Mouse (Mus musculus) lung, postnatal 0 days (tissue): ENCODE measurements around the gene Rag1. TPM values are rescaled to one million over a fixed set of nuclear protein-coding genes. Genes with fewer than 3 reads are reported as not detected.

Experiments used
- ATAC-seq: fragments of 200-750 bp; cut with Nextera tagmentation; 2 replicates; pipeline ENCODE4 v1.8.0; 2017; ENCODE audit warnings: moderate library complexity
- DNase-seq: peaks from one replicate; pipeline ENCODE4 v3.0.0-alpha.2; 2016; ENCODE audit warnings: low spot score
- H3K27ac ChIP-seq: fragments of 300-500 bp; sonication (generic); 2 replicates; pipeline ENCODE4 v1.5.1; 2014; ENCODE audit warnings: antibody characterized with exemption, mild to moderate bottlenecking, low read length, mixed read lengths
- H3K27me3 ChIP-seq: fragments of 300-500 bp; sonication (generic); replicated peaks from 2 replicates; pipeline ENCODE4 v1.6.1; 2014; ENCODE audit warnings: low read length, mixed read lengths; ENCODE audit not compliant: insufficient read depth
- H3K36me3 ChIP-seq: fragments of 300-500 bp; sonication (generic); 2 replicates; pipeline ENCODE4 v1.6.1; 2014; ENCODE audit warnings: low read length, mixed read lengths; ENCODE audit not compliant: insufficient read depth
- H3K4me1 ChIP-seq: fragments of 300-500 bp; sonication (generic); 2 replicates; pipeline ENCODE4 v1.6.1; 2014; ENCODE audit warnings: antibody characterized with exemption, low read depth, low read length, mixed read lengths; ENCODE audit not compliant: insufficient read depth
- H3K4me2 ChIP-seq: fragments of 300-500 bp; sonication (generic); replicated peaks from 2 replicates; pipeline ENCODE4 v1.6.1; 2014; ENCODE audit warnings: low read depth, mild to moderate bottlenecking, low read length, moderate library complexity, mixed read lengths
- H3K4me3 ChIP-seq: fragments of 300-500 bp; sonication (generic); 2 replicates; pipeline ENCODE4 v1.5.1; 2014; ENCODE audit warnings: low read depth, low read length
- H3K9ac ChIP-seq: fragments of 300-500 bp; sonication (generic); replicated peaks from 2 replicates; pipeline ENCODE4 v1.6.1; 2014; ENCODE audit warnings: low read depth, mild to moderate bottlenecking
- H3K9me3 ChIP-seq: fragments of 300-500 bp; sonication (generic); 2 replicates; pipeline ENCODE4 v1.6.1; 2016; ENCODE audit warnings: low read length, mixed read lengths
- CTCF ChIP-seq: IDR thresholded peaks from 2 replicates; pipeline ENCODE4 v1.5.1; 2016; ENCODE audit warnings: antibody characterized with exemption, mild to moderate bottlenecking
- EP300 ChIP-seq: IDR thresholded peaks from 2 replicates; pipeline ENCODE4 v1.6.1; 2016; ENCODE audit warnings: antibody characterized with exemption, mild to moderate bottlenecking, control low read depth
- WGBS: fragments of 180-500 bp; shearing (Covaris S2); extraction: QIAGEN DNeasy Blood & Tissue Kit; methylation state at CpG from one replicate; pipeline ENCODE4 v1.1.7; 2014; 5-methylcytosine and 5-hydroxymethylcytosine counted together
- polyA plus RNA-seq: library from polyadenylated mRNA; unstranded; fragments of >200 nt; fragmentation: Nextera tagmentation; extraction: Ambion mirVana; gene quantifications from 2 replicates; pipeline ENCODE4 v1.2.1, GENCODE M21; 2015

The Rag1 gene
- polyA plus RNA-seq, 1 experiment from 2014 or later = 0.06 TPM

DNA sequence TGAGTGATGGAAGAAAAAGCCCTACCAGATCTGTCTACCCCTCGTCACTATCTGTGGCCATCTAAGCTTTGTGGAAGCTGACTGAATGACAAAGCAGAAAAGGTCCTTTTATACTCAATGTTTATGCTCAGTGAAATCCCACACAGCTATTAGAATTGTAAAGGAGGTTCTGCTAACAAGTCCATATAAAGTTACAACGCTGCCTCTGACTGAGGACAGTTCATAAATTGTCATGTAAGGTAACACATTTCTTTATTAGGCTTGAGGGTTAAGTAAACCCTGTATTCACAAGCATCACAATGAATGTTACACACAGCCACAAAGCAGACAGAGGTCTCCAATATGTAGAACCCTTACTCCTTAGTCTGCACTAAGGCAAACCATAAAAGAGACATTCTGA is 25.3 kb downstream of the Rag1 start:
- no peaks in the 10 kb centered on the region for H3K9me3 ChIP-seq
- ATAC-seq (no peak), DNase-seq (no peak)
- H3K4me3 ChIP-seq = no peak overlapping the region
- no peak overlapping the region for H3K4me2 ChIP-seq
- no peaks in the 10 kb centered on the region for H3K27me3 ChIP-seq
- H3K36me3 ChIP-seq = no peaks in the 10 kb centered on the region
- H3K9ac ChIP-seq = no peak overlapping the region
- WGBS = 68% methylated on average over 2 of the region's 2 CpGs
- TF ChIP-seq EP300 = no peak
- no peak for TF ChIP-seq CTCF
- no peak overlapping the region for H3K27ac ChIP-seq
- no peaks in the 10 kb centered on the region for H3K4me1 ChIP-seq

DNA sequence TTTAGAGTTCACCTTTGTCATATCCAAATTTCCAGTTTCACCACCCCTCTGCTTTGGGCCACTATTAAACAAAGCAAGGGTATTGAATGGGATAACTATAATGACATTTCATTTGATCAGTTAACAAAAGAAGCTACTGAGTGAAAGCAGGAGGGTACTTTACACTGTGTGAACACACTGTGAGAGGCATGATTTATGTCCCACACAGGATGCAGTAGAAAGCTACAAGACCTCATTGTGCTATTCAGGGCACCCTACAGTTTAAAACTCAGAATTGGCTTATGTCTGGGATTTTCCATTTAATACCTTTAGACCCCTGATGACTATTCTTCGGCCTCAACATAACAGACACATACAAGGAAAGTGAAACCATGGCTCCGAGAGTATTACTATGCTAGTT is 26.3 kb downstream of the Rag1 start:
- H3K4me3 ChIP-seq = no peak overlapping the region
- DNase-seq = no peak
- no peaks in the 10 kb centered on the region for H3K4me1 ChIP-seq
- no peak for ATAC-seq
- H3K27me3 ChIP-seq = no peaks in the 10 kb centered on the region
- H3K27ac ChIP-seq = no peak overlapping the region
- WGBS = 86% methylated on average over 2 of the region's 2 CpGs
- TF ChIP-seq CTCF (no peak), EP300 (no peak)
- no peak overlapping the region for H3K9ac ChIP-seq
- H3K9me3 ChIP-seq = no peaks in the 10 kb centered on the region
- H3K4me2 ChIP-seq = no peak overlapping the region
- H3K36me3 ChIP-seq = no peaks in the 10 kb centered on the region

DNA sequence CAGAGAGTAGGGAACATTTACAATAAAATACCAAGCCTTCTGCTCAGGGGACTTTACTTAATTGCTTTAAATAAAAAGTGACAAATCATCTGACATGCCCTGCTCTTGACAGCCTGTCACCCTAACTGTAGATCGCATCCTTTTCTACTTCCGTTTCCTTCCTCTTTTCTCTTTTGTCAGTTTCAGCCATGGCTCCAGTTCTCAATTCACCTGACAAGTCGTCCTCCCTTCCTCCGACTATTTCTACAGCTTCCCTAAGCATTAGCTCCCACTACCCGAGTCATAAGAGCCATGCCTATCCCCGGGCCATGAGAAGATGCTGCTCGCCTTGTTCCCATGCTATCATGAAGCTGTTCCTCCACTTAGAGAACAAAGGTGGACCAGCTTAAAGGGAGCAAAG is 27.7 kb downstream of the Rag1 start:
- H3K9me3 ChIP-seq = no peaks in the 10 kb centered on the region
- TF ChIP-seq EP300 (no peak), CTCF (no peak)
- whole genome bisulfite sequencing = 50% methylated on average over 7 of the region's 7 CpGs
- no peak overlapping the region for H3K4me3 ChIP-seq
- H3K9ac ChIP-seq = no peak overlapping the region
- no peak overlapping the region for H3K27ac ChIP-seq
- ATAC-seq = no peak
- no peak for DNase-seq
- H3K4me2 ChIP-seq = no peak overlapping the region
- no peaks in the 10 kb centered on the region for H3K4me1 ChIP-seq
- no peaks in the 10 kb centered on the region for H3K36me3 ChIP-seq
- H3K27me3 ChIP-seq = no peaks in the 10 kb centered on the region

DNA sequence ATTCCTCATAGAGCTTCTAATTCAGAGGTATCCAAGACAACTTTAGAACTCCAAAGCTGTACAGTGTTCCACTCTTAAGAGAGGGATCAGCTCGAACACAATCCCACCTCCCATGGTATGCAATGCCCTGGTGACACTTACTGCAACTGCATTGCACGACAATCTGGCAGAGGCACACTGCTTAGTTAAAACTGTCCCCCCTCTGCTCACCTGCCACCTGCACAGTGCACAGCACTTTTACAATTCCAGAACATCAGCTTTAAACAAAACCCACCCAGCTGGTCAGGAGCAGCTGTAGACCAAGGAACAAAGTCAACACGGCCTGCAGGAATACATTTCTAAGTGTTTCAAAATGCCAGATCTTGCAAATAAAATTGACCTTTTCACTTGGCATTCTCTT is 28.4 kb downstream of the Rag1 start:
- Histone ChIP-seq H3K4me1 (no peaks in the 10 kb centered on the region), H3K36me3 (no peaks in the 10 kb centered on the region), H3K4me2 (no peak overlapping the region), H3K9me3 (no peaks in the 10 kb centered on the region), H3K4me3 (no peak overlapping the region), H3K27ac (no peak overlapping the region), H3K9ac (no peak overlapping the region), H3K27me3 (no peaks in the 10 kb centered on the region)
- WGBS = 58% methylated on average over 3 of the region's 3 CpGs
- ATAC-seq = no peak
- TF ChIP-seq EP300 (no peak), CTCF (no peak)
- DNase-seq = no peak

DNA sequence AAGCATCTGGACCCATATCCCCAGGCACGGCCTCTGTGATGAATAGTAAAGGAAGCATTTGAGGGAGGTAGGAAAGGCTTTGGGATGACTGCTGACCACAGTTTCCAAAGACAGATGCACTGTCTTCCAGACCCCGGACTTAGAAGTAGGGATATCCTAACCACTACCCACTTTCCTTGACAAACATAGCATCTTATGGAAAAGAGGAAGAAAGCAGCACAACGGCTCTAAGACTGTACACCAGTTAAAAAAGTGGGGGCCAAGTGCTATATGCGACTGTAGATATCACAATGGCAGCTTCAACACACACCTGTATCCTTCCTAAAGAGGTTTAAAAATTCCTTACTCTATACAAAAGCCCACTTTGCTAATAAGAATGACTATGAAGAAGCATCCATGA is 30.9 kb downstream of the Rag1 start:
- H3K4me3 ChIP-seq = no peak overlapping the region

DNA sequence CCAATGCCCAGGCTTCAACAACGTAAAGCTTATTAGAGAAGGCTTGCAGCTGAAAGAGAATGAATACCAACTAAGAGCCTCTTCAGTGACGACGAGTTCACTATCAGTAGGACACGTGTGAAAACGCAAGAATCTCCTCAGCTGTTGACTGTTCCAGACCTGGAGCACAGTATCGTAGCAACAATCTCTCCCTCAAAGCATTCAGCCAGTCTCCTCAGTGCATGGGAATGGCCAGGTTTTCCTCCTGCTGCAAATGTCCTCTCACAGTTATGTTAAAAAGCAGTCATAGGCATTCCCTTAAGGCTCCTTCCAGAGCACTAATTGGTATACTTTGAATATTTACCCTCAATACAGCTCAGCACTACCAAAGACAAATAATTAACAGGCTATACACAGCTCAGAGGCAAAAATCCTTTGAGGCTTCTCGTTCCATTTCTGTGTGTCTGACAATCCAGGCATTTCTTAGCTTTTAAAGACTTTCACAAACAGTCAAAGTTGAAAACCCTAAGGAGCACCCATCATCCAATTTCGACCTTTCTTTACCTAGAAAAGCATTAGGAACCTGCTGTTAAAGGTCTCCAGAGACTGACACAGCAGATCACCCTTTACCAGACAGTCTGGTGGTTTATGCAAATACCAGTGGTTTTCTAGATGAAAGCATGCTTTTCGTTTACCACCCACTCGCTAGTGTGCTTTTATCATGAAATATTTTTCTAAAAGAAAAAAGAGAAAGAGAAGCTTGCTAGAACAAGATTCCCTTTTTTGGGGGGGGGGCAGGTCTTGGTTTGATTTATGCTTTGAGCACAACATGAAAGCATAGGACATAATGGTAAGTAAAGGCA is 33.6 kb downstream of the Rag1 start:
- 52% methylated on average over 10 of the region's 10 CpGs for WGBS
- Histone ChIP-seq H3K9me3 (no peaks in the 10 kb centered on the region), H3K4me2 (no peak overlapping the region), H3K4me1 (no peaks in the 10 kb centered on the region), H3K27ac (no peak overlapping the region), H3K9ac (no peak overlapping the region), H3K4me3 (no peak overlapping the region), H3K27me3 (no peaks in the 10 kb centered on the region), H3K36me3 (no peaks in the 10 kb centered on the region)
- TF ChIP-seq CTCF (no peak), EP300 (no peak)
- no peak for DNase-seq
- ATAC-seq = no peak

More for the DNA sequence above, 30.9 kb downstream of the Rag1 start:
- Histone ChIP-seq H3K27me3 (no peaks in the 10 kb centered on the region), H3K27ac (no peak overlapping the region), H3K4me2 (no peak overlapping the region), H3K36me3 (no peaks in the 10 kb centered on the region), H3K9ac (no peak overlapping the region), H3K9me3 (no peaks in the 10 kb centered on the region), H3K4me1 (no peaks in the 10 kb centered on the region)
- WGBS = 81% methylated on average over 4 of the region's 4 CpGs
- ATAC-seq (no peak), DNase-seq (no peak)
- TF ChIP-seq EP300 = no peak
- TF ChIP-seq CTCF = no peak

DNA sequence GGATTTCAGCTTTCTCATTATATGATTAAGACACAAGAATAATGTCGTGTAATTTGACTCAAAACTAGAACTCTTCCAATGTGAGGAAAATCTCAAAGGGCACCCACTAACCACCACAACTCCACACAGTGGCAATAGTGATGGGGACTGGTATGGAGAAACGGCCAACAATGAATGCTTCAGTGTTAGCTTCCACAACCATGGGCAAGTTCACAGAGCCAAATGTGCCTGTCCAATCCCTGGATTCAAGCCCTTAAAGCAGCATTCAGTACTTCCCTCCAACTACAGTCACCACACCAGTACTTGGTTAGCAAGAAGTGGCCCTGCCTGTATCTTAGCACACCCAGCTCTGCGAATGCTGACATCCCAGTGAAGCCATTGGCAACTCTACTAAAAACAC is 38.4 kb downstream of the Rag1 start:
- WGBS = 91% methylated on average over 3 of the region's 3 CpGs
- H3K9me3 ChIP-seq = no peaks in the 10 kb centered on the region

More for the DNA sequence above, 38.4 kb downstream of the Rag1 start:
- ATAC-seq = no peak
- H3K36me3 ChIP-seq = no peaks in the 10 kb centered on the region
- H3K27me3 ChIP-seq = no peaks in the 10 kb centered on the region
- no peak overlapping the region for H3K9ac ChIP-seq
- TF ChIP-seq EP300 = no peak
- TF ChIP-seq CTCF = no peak
- no peaks in the 10 kb centered on the region for H3K4me1 ChIP-seq
- DNase-seq = no peak
- H3K27ac ChIP-seq = no peak overlapping the region
- no peak overlapping the region for H3K4me2 ChIP-seq
- no peak overlapping the region for H3K4me3 ChIP-seq
